Mouse (Mus musculus) MEL (cell line): ENCODE measurements around the gene Ypel4. TPM values are rescaled to one million over a fixed set of nuclear protein-coding genes. Genes with fewer than 3 reads are reported as not detected.
"Not testable (repeated sequence)": the region's sequence is repeated elsewhere in the genome, so short reads cannot be mapped to it uniquely, and the experiment has no call there.

Experiments
- DNase-seq: peaks from one replicate; pipeline ENCODE4 v3.0.0; 2011; ENCODE audit warnings: low read depth, low spot score
- H3K27ac ChIP-seq: 2 replicates; pipeline ENCODE4 v1.5.1; 2012; ENCODE audit warnings: low read depth, mild to moderate bottlenecking, control low read depth, low read length, moderate library complexity; ENCODE audit not compliant: control insufficient read depth
- H3K27me3 ChIP-seq, 2 experiments: fragments of 150-350 bp in 1 of 2; sonication (generic) in 1 of 2; 2 replicates each; pipeline ENCODE4 v1.6.1; 2012; ENCODE audit warnings: low read length in 2 of 2, mild to moderate bottlenecking in 2 of 2, improper control_type of control experiment in 1 of 2, moderate library complexity in 1 of 2; ENCODE audit not compliant: insufficient read depth in 2 of 2, control insufficient read depth in 1 of 2
- H3K36me3 ChIP-seq, 2 experiments: 2 replicates each; pipeline ENCODE4 v1.6.1; 2012 to 2014; ENCODE audit warnings: low read length in 2 of 2, improper control_type of control experiment in 1 of 2, inconsistent platforms in 1 of 2, mild to moderate bottlenecking in 1 of 2; ENCODE audit not compliant: insufficient read depth in 2 of 2, control insufficient read depth in 1 of 2
- H3K4me1 ChIP-seq, 2 experiments: fragments of 150-350 bp in 1 of 2; sonication (generic) in 1 of 2; 2 replicates each; pipeline ENCODE4 v1.6.1; 2012; ENCODE audit warnings: low read length in 2 of 2, improper control_type of control experiment in 1 of 2, mild to moderate bottlenecking in 1 of 2; ENCODE audit not compliant: insufficient read depth in 2 of 2, control insufficient read depth in 1 of 2
- H3K4me3 ChIP-seq, 2 experiments: fragments of 150-350 bp in 1 of 2; sonication (generic) in 1 of 2; 2 replicates each; pipeline ENCODE4 v1.5.1; 2012; ENCODE audit warnings: low read depth in 2 of 2, low read length in 2 of 2, mild to moderate bottlenecking in 2 of 2, moderate library complexity in 2 of 2, control low read depth in 1 of 2, improper control_type of control experiment in 1 of 2; ENCODE audit not compliant: control insufficient read depth in 1 of 2, insufficient read depth in 1 of 2
- H3K79me2 ChIP-seq: 2 replicates; pipeline ENCODE4 v1.6.1; 2012; ENCODE audit warnings: mild to moderate bottlenecking, low read length, moderate library complexity; ENCODE audit not compliant: control insufficient read depth, poor library complexity, insufficient read depth
- H3K9ac ChIP-seq: 2 replicates; pipeline ENCODE4 v1.6.1; 2012; ENCODE audit warnings: low read depth, mild to moderate bottlenecking, control low read depth, low read length, moderate library complexity; ENCODE audit not compliant: control insufficient read depth, poor library complexity, severe bottlenecking
- H3K9me3 ChIP-seq: fragments of 150-350 bp; sonication (generic); replicated peaks from 2 replicates; pipeline ENCODE4 v1.6.1; 2012; ENCODE audit warnings: mild to moderate bottlenecking, low read length, improper control_type of control experiment, moderate library complexity; ENCODE audit not compliant: insufficient read depth
- CHD1 ChIP-seq: IDR thresholded peaks from 2 replicates; pipeline ENCODE4 v1.6.1; 2012; ENCODE audit warnings: low read depth, mild to moderate bottlenecking, inconsistent platforms, low read length, improper control_type of control experiment
- CHD2 ChIP-seq: IDR thresholded peaks from 2 replicates; pipeline ENCODE4 v1.6.1; 2011; ENCODE audit warnings: low read length, improper control_type of control experiment
- E2F4 ChIP-seq: IDR thresholded peaks from 2 replicates; pipeline ENCODE4 v1.6.1; 2011; ENCODE audit warnings: low read depth, low read length, improper control_type of control experiment, borderline replicate concordance
- ELF1 ChIP-seq: IDR thresholded peaks from 2 replicates; pipeline ENCODE4 v1.6.1; 2014; ENCODE audit warnings: low read depth, mild to moderate bottlenecking, inconsistent platforms, low read length, improper control_type of control experiment, moderate library complexity
- EP300 ChIP-seq, 2 experiments: IDR thresholded peaks; 2 replicates each; pipeline ENCODE4 v1.6.1; 2011; ENCODE audit warnings: improper control_type of control experiment in 2 of 2, low read length in 2 of 2, low read depth in 1 of 2, mild to moderate bottlenecking in 1 of 2
- ETS1 ChIP-seq: IDR thresholded peaks from 2 replicates; pipeline ENCODE4 v1.6.1; 2012; ENCODE audit warnings: low read depth, mild to moderate bottlenecking, inconsistent platforms, low read length, improper control_type of control experiment, moderate library complexity
- GABPA ChIP-seq: IDR thresholded peaks from 2 replicates; pipeline ENCODE4 v1.6.1; 2012; ENCODE audit warnings: low read depth, mild to moderate bottlenecking, inconsistent platforms, low read length, improper control_type of control experiment, moderate library complexity
- HCFC1 ChIP-seq: IDR thresholded peaks from 2 replicates; pipeline ENCODE4 v1.6.1; 2012; ENCODE audit warnings: low read depth, mild to moderate bottlenecking, inconsistent platforms, low read length, improper control_type of control experiment, moderate library complexity
- KAT2A ChIP-seq: conservative IDR thresholded peaks from 2 replicates; pipeline ENCODE4 v1.6.1; 2012; ENCODE audit warnings: low read depth, low read length, improper control_type of control experiment, inconsistent platforms
- MAFK ChIP-seq: IDR thresholded peaks from 2 replicates; pipeline ENCODE4 v1.6.1; 2011; ENCODE audit warnings: low read depth, mild to moderate bottlenecking, low read length, improper control_type of control experiment, borderline replicate concordance
- MAX ChIP-seq: IDR thresholded peaks from 2 replicates; pipeline ENCODE4 v1.6.1; 2011; ENCODE audit warnings: low read length, improper control_type of control experiment
- MAZ ChIP-seq: IDR thresholded peaks from 2 replicates; pipeline ENCODE4 v1.6.1; 2012; ENCODE audit warnings: low read depth, mild to moderate bottlenecking, inconsistent platforms, low read length, improper control_type of control experiment
- MEF2A ChIP-seq: IDR thresholded peaks from 2 replicates; pipeline ENCODE4 v1.6.1; 2014; ENCODE audit warnings: low read depth, mild to moderate bottlenecking, inconsistent platforms, low read length, improper control_type of control experiment; ENCODE audit not compliant: poor library complexity, insufficient replicate concordance, severe bottlenecking; ENCODE audit errors: extremely low read depth
- MXI1 ChIP-seq: IDR thresholded peaks from 2 replicates; pipeline ENCODE4 v1.6.1; 2011; ENCODE audit warnings: mild to moderate bottlenecking, low read depth, low read length, improper control_type of control experiment
- MYB ChIP-seq: IDR thresholded peaks from 2 replicates; pipeline ENCODE4 v1.6.1; 2011; ENCODE audit warnings: mild to moderate bottlenecking, low read depth, low read length, improper control_type of control experiment
- MYC ChIP-seq: IDR thresholded peaks from 2 replicates; pipeline ENCODE4 v1.6.1; 2011; ENCODE audit warnings: low read depth, mild to moderate bottlenecking, low read length, improper control_type of control experiment, moderate library complexity
- NELFE ChIP-seq: IDR thresholded peaks from 2 replicates; pipeline ENCODE4 v1.6.1; 2011; ENCODE audit warnings: low read depth, low read length, improper control_type of control experiment
- NRF1 ChIP-seq: IDR thresholded peaks from 2 replicates; pipeline ENCODE4 v1.6.1; 2014; ENCODE audit warnings: low read depth, mild to moderate bottlenecking, inconsistent platforms, low read length, improper control_type of control experiment, moderate library complexity; ENCODE audit not compliant: poor library complexity, insufficient read depth, severe bottlenecking
- POLR2A ChIP-seq, 2 experiments: IDR thresholded peaks; 2 replicates each; pipeline ENCODE4 v1.6.1; 2011 to 2012; ENCODE audit warnings: low read length in 2 of 2, mild to moderate bottlenecking in 2 of 2, control low read depth in 1 of 2, improper control_type of control experiment in 1 of 2, low read depth in 1 of 2, moderate library complexity in 1 of 2; ENCODE audit not compliant: control insufficient read depth in 1 of 2, insufficient read depth in 1 of 2, poor library complexity in 1 of 2
- POLR2AphosphoS2 ChIP-seq: IDR thresholded peaks from 2 replicates; pipeline ENCODE4 v1.6.1; 2011; ENCODE audit warnings: low read length, improper control_type of control experiment
- POLR2AphosphoS5 ChIP-seq: IDR thresholded peaks from 2 replicates; pipeline ENCODE4 v1.6.1; 2012; ENCODE audit warnings: low read depth, borderline replicate concordance, mild to moderate bottlenecking, inconsistent platforms, low read length, moderate library complexity, mixed read lengths
- RCOR1 ChIP-seq: IDR thresholded peaks from 2 replicates; pipeline ENCODE4 v1.6.1; 2012; ENCODE audit warnings: low read depth, mild to moderate bottlenecking, inconsistent platforms, low read length, improper control_type of control experiment
- SIN3A ChIP-seq: IDR thresholded peaks from 2 replicates; pipeline ENCODE4 v1.6.1; 2012; ENCODE audit warnings: low read length, improper control_type of control experiment, inconsistent platforms
- TBP ChIP-seq: IDR thresholded peaks from 2 replicates; pipeline ENCODE4 v1.8.0; 2011; ENCODE audit warnings: low read depth, low read length, improper control_type of control experiment
- TCF12 ChIP-seq: IDR thresholded peaks from 2 replicates; pipeline ENCODE4 v1.6.1; 2014; ENCODE audit warnings: low read depth, mild to moderate bottlenecking, inconsistent platforms, low read length, improper control_type of control experiment, moderate library complexity
- UBTF ChIP-seq: IDR thresholded peaks from 2 replicates; pipeline ENCODE4 v1.6.1; 2012; ENCODE audit warnings: low read depth, mild to moderate bottlenecking, inconsistent platforms, low read length, improper control_type of control experiment, moderate library complexity, borderline replicate concordance; ENCODE audit not compliant: insufficient read depth
- USF1 ChIP-seq: IDR thresholded peaks from 2 replicates; pipeline ENCODE4 v1.6.1; 2014; ENCODE audit warnings: low read depth, mild to moderate bottlenecking, inconsistent platforms, low read length, improper control_type of control experiment, moderate library complexity
- ZC3H11A ChIP-seq: IDR thresholded peaks from 2 replicates; pipeline ENCODE4 v1.6.1; 2012; ENCODE audit warnings: low read depth, mild to moderate bottlenecking, inconsistent platforms, low read length, improper control_type of control experiment
- ZMIZ1 ChIP-seq: IDR thresholded peaks from 2 replicates; pipeline ENCODE4 v1.6.1; 2012; ENCODE audit warnings: low read depth, mild to moderate bottlenecking, inconsistent platforms, low read length, improper control_type of control experiment, moderate library complexity
- ZNF384 ChIP-seq: IDR thresholded peaks from 2 replicates; pipeline ENCODE4 v1.6.1; 2012; ENCODE audit warnings: low read depth, mild to moderate bottlenecking, inconsistent platforms, low read length, improper control_type of control experiment
- polyA plus RNA-seq, 2 experiments: library from polyadenylated mRNA; stranded (reverse) in 1 of 2; unstranded in 1 of 2; fragments of >175 nt in 1 of 2; fragments of >200 nt in 1 of 2; gene quantifications; 2 replicates each; pipeline versions ENCODE4 v1.2.1 to v1.2.4; 2012; ENCODE audit warnings: low replicate concordance in 2 of 2, low read depth in 1 of 2; ENCODE audit not compliant: insufficient read length in 2 of 2, insufficient read depth in 1 of 2, missing spikeins in 1 of 2
- total RNA-seq: library from RNA; depleted of rRNA; stranded (reverse); fragments of 300-350 nt; gene quantifications from 2 replicates; pipeline ENCODE4 v1.2.3, GENCODE M21; 2012

The Ypel4 gene
- total and polyA plus RNA-seq, 3 experiments = 0.06 TPM; not detected in 2

- H3K9me3 ChIP-seq = no peaks in the 10 kb centered on the region
- peaks cover 27% of the 10 kb centered on the region for H3K79me2 ChIP-seq
- H3K9ac ChIP-seq = peak within 1 kb of the TSS; percentile 88
- H3K4me1 ChIP-seq = peaks cover 3 to 10% of the 10 kb centered on the region in 2 experiments
- peak within 1 kb of the TSS; percentile 87 for H3K27ac ChIP-seq
- H3K4me3 ChIP-seq = peak within 1 kb of the TSS; percentile 83 to 92
- H3K27me3 ChIP-seq = no peaks in the 10 kb centered on the region
- peaks cover 5 to 24% of the 10 kb centered on the region in 2 experiments; a peak in 3 of 4 replicates for H3K36me3 ChIP-seq
- peak; percentile 97 for TF ChIP-seq KAT2A
- TF ChIP-seq POLR2AphosphoS5 = no peak
- TF ChIP-seq EP300 (IDR thresholded peaks at IDR 0.05; ENCODE audit: low read depth in 1 of 2, low read length in 2 of 2) = peak in 1 of 2 experiments; percentile 30; a peak in 1 of 4 replicates
- no peak; the same call in 1 of the 2 replicates for TF ChIP-seq MAFK
- peak; percentile 96 for TF ChIP-seq POLR2AphosphoS2
- no peak for TF ChIP-seq CHD1
- TF ChIP-seq MYB = peak; percentile 67
- no peak for TF ChIP-seq RCOR1
- no peak for TF ChIP-seq E2F4
- TF ChIP-seq MXI1 = peak; percentile 87
- no peak for TF ChIP-seq ZNF384
- 0 out of 2 replicates have a peak, but pooled peaks have one; percentile 26 for TF ChIP-seq MAX
- TF ChIP-seq ETS1 = peak; percentile 53; the same call in 1 of the 2 replicates
- peak; percentile 91 for TF ChIP-seq TBP
- no peak for TF ChIP-seq GABPA
- no peak for TF ChIP-seq ZC3H11A
- peak; percentile 97 for TF ChIP-seq HCFC1
- TF ChIP-seq MYC = no peak
- TF ChIP-seq ZMIZ1 = peak; percentile 88
- peak; percentile 93 for TF ChIP-seq NELFE
- peak; percentile 72 for TF ChIP-seq USF1
- no peak for TF ChIP-seq MEF2A
- peak; percentile 100 for TF ChIP-seq ELF1
- no peak for TF ChIP-seq UBTF
- peak; percentile 69 to 98; a peak in 3 of 4 replicates for TF ChIP-seq POLR2A (IDR thresholded peaks at IDR 0.05; ENCODE audit: control insufficient read depth in 1 of 2, insufficient read depth in 1 of 2, low read depth in 1 of 2, low read length in 2 of 2, poor library complexity in 1 of 2)
- TF ChIP-seq TCF12 = peak; percentile 58; the same call in 1 of the 2 replicates
- peak; percentile 79 for TF ChIP-seq NRF1
- peak; percentile 86 for TF ChIP-seq CHD2
- TF ChIP-seq SIN3A = peak; percentile 99
- TF ChIP-seq MAZ = 0 out of 2 replicates have a peak, but pooled peaks have one; percentile 50
- DNase-seq = peak; percentile 99
These were observed 6.5 kb upstream of the Ypel4 start, which contains the start of gene Clp1 for GRCm38 (mm10) chr2:84727172-84727858. Gene Clp1, minus strand, starts transcription at chr2:84727350.

GRCm38 (mm10) chr2:84728191-84728590, 5.7 kb upstream of the Ypel4 start:
- H3K4me1 ChIP-seq = peaks cover 3 to 10% of the 10 kb centered on the region in 2 experiments
- H3K4me3 ChIP-seq = peak overlapping the region in 1 of 2 experiments; percentile 52; a peak in 2 of 4 replicates
- H3K9me3 ChIP-seq, H3K9ac ChIP-seq, H3K27ac ChIP-seq, DNase-seq, H3K27me3 ChIP-seq: not testable (repeated sequence)
- peaks cover 27% of the 10 kb centered on the region for H3K79me2 ChIP-seq
- peaks cover 5 to 20% of the 10 kb centered on the region in 2 experiments; a peak in 3 of 4 replicates for H3K36me3 ChIP-seq
